Mouse (Mus musculus) ES-E14 (cell line): ENCODE measurements around the gene Pias4.

Source experiments
- CHD2 ChIP-seq: IDR thresholded peaks from 2 replicates; pipeline ENCODE4 v1.6.1; 2014; ENCODE audit warnings: mild to moderate bottlenecking, low read depth, low read length, inconsistent platforms
- HCFC1 ChIP-seq: IDR thresholded peaks from 2 replicates; pipeline ENCODE4 v1.6.1; 2012; ENCODE audit warnings: low read length, inconsistent platforms, borderline replicate concordance; ENCODE audit not compliant: insufficient read depth
- ZC3H11A ChIP-seq: IDR thresholded peaks from 2 replicates; pipeline ENCODE4 v1.6.1; 2012; ENCODE audit warnings: low read depth, mild to moderate bottlenecking, inconsistent platforms, low read length, borderline replicate concordance
- ZNF384 ChIP-seq: IDR thresholded peaks from 2 replicates; pipeline ENCODE4 v1.6.1; 2012; ENCODE audit warnings: low read depth, low read length, inconsistent platforms

DNA sequence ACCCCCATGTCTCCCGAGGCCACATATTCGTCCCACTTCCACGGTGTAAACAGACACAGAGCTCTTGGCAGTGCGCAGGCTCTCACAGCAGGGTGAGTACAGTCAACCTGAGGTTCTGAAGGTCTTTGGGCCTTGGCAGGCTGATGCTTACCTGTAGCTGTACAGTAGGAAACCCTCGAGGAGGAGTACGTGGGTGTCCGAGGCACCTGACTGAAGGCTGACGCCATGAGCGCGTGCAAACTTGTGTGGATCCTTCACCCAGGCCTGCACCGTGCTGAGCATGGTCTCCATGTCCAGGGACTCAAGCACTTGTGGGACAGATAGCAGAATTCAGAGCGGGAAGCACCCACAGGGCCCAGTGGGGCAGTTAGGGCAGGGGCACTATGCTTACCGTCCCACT lies 32.4 kb upstream of the Pias4 start:
- TF ChIP-seq ZNF384 (no peak), CHD2 (no peak), ZC3H11A (no peak), HCFC1 (no peak)
